In genomic region chr13:97673107-97673506, GRCm38 (mm10) we compare ENCODE assay signal across 23 mouse cellular contexts.
"Had no signal": no experiment of that assay in that cellular context is flagged by ENCODE, and none has a peak within 500 bp of the region (broad histone marks: within the 10 kb centered on the region; RNA-seq: fewer than 3 reads in every experiment).

No protein-coding gene starts in this region.

- ATAC-seq: inflammation-experienced regulatory T-cells, adult 6 months; intestine, embryonic 15.5 days; intestine, postnatal 0 days; liver, embryonic 12.5 days had no signal

- H3K9me3 ChIP-seq: hindbrain, embryonic 10.5 days; hindbrain, embryonic 12.5 days; intestine, embryonic 15.5 days; limb, embryonic 13.5 days; limb, embryonic 15.5 days; liver, embryonic 12.5 days had no signal

- H3K27ac ChIP-seq: gastrocnemius, adult 2 months; heart, adult 2 months; hindbrain, embryonic 10.5 days; hindbrain, embryonic 12.5 days; hindbrain, embryonic 14.5 days; intestine, embryonic 15.5 days; layer of hippocampus, adult 2 months; left cerebral cortex, adult 2 months; limb, embryonic 13.5 days; limb, embryonic 15.5 days; liver, embryonic 12.5 days had no signal

- H3K4me1 ChIP-seq: liver, embryonic 12.5 days had no signal

- H3K4me2 ChIP-seq: heart, embryonic 11.5 days; hindbrain, embryonic 12.5 days; hindbrain, embryonic 14.5 days; intestine, embryonic 15.5 days; limb, embryonic 13.5 days; limb, embryonic 15.5 days; liver, embryonic 12.5 days had no signal

- DNase-seq: gastrocnemius, adult 2 months; gastrocnemius, postnatal 10 days; gastrocnemius, postnatal 25 days; heart, postnatal 10 days; heart, postnatal 4 days; kidney, adult 18-20 months; kidney, adult 8-10 months; kidney, postnatal 10 days; kidney, postnatal 25 days; kidney, postnatal 4 days had no signal

- H3K4me3 ChIP-seq: gastrocnemius, adult 2 months; heart, adult 2 months; hindbrain, embryonic 10.5 days; hindbrain, embryonic 12.5 days; intestine, embryonic 15.5 days; layer of hippocampus, adult 2 months; left cerebral cortex, adult 2 months; limb, embryonic 13.5 days; limb, embryonic 15.5 days; liver, embryonic 12.5 days had no signal

- H3K27me3 ChIP-seq: hindbrain, embryonic 12.5 days; intestine, embryonic 15.5 days; limb, embryonic 13.5 days; limb, embryonic 15.5 days had no signal

- H3K36me3 ChIP-seq: hindbrain, embryonic 10.5 days; hindbrain, embryonic 12.5 days; intestine, embryonic 15.5 days; limb, embryonic 13.5 days; limb, embryonic 15.5 days; liver, embryonic 12.5 days had no signal

- H3K9ac ChIP-seq: hindbrain, embryonic 12.5 days; hindbrain, embryonic 14.5 days; intestine, embryonic 15.5 days; limb, embryonic 13.5 days; limb, embryonic 15.5 days; liver, embryonic 12.5 days had no signal
